Mouse (Mus musculus): ENCODE results near the gene Pi4kb. TPM values are rescaled to one million over a fixed set of nuclear protein-coding genes. Genes with fewer than 3 reads are reported as not detected.
"Not testable (repeated sequence)": the region's sequence is repeated elsewhere in the genome, so short reads cannot be mapped to it uniquely, and the experiment has no call there.

Gene Pi4kb
- polyA plus RNA-seq, 1 experiment from 2014 or later: 24.6 TPM

DNA sequence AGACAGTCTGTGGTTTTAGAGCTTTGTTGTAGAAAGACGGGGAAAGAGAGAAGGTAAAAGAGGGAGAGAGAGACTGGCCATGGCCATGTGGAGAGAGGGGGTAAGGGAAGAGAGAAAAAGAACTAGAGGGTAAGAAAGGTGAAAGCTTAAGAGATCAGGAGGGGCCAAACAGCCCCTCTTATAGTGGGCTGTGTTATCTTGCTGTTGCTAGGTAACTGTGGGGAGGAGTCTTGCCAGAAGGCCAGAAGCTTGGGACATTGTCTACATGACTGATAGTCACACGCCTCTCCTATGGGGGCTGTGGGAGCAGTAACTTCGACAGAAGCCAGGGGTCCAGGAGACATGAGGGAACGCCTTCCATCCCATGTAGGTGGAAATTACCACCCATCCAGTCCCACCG lies 50.7 kb downstream of the Pi4kb start:
- H3K9ac ChIP-seq: no peak overlapping the region
- ATAC-seq (replicated peaks): 0 out of 2 replicates have a peak, but pooled peaks have one; percentile 2
- no peaks in the 10 kb centered on the region for H3K4me1 ChIP-seq
- H3K36me3 ChIP-seq (replicated peaks): peaks cover 1% of the 10 kb centered on the region; the same call in 1 of the 2 replicates
- no peaks in the 10 kb centered on the region for H3K9me3 ChIP-seq
- H3K4me3 ChIP-seq: no peak overlapping the region
- H3K4me2 ChIP-seq: no peak overlapping the region
- H3K27ac ChIP-seq: no peak overlapping the region
- WGBS: 43% methylated on average over 5 of the region's 5 CpGs
- H3K27me3 ChIP-seq (replicated peaks): no peaks in the 10 kb centered on the region

DNA sequence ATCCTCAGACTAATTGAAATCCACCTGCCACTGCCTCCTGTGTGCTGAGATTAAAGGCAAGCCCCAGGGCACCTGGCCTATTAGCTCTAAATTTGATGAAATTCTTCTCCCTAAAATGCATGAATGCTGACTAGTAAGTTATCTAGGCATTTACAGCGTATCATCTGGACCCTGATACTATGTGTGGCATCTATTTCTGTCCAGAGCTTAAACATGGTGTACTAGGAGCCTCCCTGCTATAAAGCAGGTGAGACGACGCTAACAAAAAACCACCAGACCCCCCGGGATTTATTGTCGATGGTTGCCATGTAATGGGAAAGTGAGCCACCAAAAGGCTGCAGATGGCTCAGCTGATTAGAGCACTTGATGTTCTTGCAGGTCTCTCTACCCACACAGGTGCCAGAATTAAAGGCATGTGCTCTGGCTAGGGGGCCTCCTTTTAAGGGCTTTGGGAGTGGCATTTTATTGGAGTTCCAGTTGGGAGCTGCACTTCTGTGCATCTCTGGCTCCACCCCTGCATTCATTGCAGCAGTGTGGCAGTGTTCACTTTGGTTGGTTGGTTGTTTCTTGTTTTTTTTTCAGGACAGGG lies 52.6 kb downstream of the Pi4kb start:
- no peaks in the 10 kb centered on the region for H3K27me3 ChIP-seq (replicated peaks)
- H3K4me1 ChIP-seq: no peaks in the 10 kb centered on the region
- WGBS: 59% methylated on average over 5 of the region's 5 CpGs
- no peaks in the 10 kb centered on the region for H3K9me3 ChIP-seq
- no peak overlapping the region for H3K27ac ChIP-seq
- no peak for ATAC-seq (replicated peaks)
- H3K4me3 ChIP-seq: no peak overlapping the region
- no peak overlapping the region for H3K9ac ChIP-seq
- no peak overlapping the region for H3K4me2 ChIP-seq
- H3K36me3 ChIP-seq (replicated peaks): peaks cover 18% of the 10 kb centered on the region; the same call in 1 of the 2 replicates

DNA sequence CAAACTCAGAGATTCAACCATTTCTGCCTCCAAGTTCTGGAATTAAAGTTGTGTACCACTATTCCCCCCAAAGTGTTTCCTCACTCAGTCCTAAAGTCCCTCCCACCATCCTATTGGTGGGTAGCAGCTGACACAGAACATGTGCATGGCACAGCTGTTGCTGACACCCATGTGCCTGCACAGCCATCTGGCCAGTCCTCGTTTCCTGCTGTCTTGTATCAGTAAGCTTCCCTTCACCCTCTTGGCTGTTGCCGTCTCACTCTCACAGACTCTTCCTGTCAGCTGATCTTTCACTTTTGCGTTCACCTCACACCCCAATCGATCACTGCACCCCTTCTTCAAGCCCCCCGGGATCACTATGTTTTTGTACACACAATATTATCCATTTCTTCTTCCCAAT lies 53.2 kb downstream of the Pi4kb start:
- Histone ChIP-seq H3K9me3 (no peaks in the 10 kb centered on the region), H3K4me2 (no peak overlapping the region), H3K4me1 (no peaks in the 10 kb centered on the region), H3K4me3 (no peak overlapping the region), H3K27me3 (replicated peaks) (no peaks in the 10 kb centered on the region), H3K36me3 (replicated peaks) (peaks cover 22% of the 10 kb centered on the region), H3K27ac (no peak overlapping the region), H3K9ac (no peak overlapping the region)
- 0 out of 2 replicates have a peak, but pooled peaks have one; percentile 30 for ATAC-seq (replicated peaks)
- 65% methylated on average over 5 of the region's 5 CpGs for WGBS

DNA sequence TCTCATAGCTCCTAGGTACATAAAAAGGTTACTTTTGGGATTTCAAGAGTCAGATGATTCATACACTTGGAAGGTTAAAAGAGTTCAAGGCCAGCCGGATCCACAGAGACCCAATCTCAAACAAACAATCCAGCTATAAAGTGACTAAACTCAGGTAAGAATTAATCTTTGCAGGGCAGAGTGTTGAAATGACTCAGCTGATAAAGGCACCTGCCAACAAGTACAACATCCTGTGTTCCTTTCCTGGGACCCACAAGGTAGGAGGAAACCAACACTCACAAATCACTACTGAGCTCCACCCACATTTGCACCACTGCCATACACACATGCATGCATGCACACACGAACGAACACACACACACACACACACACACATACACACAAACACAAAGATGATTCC lies 54.1 kb downstream of the Pi4kb start:
- Histone ChIP-seq H3K9me3 (no peaks in the 10 kb centered on the region), H3K27ac (no peak overlapping the region), H3K4me3 (no peak overlapping the region), H3K36me3 (replicated peaks) (peaks cover 31% of the 10 kb centered on the region), H3K27me3 (replicated peaks) (no peaks in the 10 kb centered on the region), H3K4me1 (no peaks in the 10 kb centered on the region), H3K9ac (no peak overlapping the region), H3K4me2 (no peak overlapping the region)
- no peak for ATAC-seq (replicated peaks)
- 90% methylated on average over 3 of the region's 3 CpGs for WGBS

DNA sequence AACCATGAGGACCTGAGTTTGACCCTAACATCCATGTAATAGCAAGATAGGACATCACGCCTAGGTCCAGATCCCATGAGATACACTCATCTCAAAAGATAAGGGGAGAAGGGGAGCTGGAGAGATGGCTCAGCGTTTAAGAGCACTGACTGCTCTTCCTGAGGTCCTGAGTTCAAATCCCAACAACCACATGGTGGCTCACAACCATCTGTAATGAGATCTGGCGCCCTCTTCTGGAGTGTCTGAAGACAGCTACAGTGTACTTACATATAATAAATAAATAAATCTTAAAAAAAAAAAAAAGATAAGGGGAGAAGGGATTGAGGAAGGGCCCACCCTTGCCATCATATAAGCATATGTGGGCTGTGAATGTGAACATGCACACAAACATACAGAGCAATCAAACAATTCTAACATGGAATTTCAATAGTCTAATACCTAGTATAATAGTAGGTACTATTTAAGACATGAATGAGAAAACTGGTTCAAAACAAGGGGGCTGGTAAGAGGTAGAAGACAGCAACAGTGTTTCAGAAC lies 54.8 kb downstream of the Pi4kb start:
- not testable (repeated sequence) for H3K4me2 ChIP-seq; H3K9me3 ChIP-seq; H3K4me3 ChIP-seq; ATAC-seq (replicated peaks); H3K27me3 ChIP-seq (replicated peaks); H3K27ac ChIP-seq; H3K9ac ChIP-seq; H3K4me1 ChIP-seq
- 78% methylated on average over 3 of the region's 3 CpGs for WGBS
- H3K36me3 ChIP-seq (replicated peaks): peaks cover 36% of the 10 kb centered on the region

DNA sequence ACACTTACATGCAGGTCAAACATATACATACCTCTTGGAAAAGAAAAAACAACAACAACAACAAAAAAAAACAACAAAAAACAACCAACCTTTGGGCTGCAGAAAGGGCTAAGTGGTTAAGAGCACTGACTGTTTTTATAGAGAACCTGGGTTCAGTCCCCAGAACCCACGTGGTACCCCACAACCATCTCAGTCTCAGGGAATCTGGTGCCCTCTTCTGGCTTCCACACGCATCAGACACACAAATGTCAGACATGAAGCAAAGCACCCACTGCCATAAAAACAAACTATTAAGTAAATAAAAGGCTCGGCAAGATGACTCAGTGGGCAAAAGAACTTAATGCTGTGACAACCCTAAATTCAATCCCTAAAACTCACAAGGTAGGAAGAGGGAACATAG lies 55.4 kb downstream of the Pi4kb start:
- 73% methylated on average over 3 of the region's 3 CpGs for WGBS
- H3K4me1 ChIP-seq: no peaks in the 10 kb centered on the region
- H3K4me3 ChIP-seq: no peak overlapping the region
- H3K27me3 ChIP-seq (replicated peaks): no peaks in the 10 kb centered on the region
- ATAC-seq (replicated peaks): no peak
- peaks cover 42% of the 10 kb centered on the region for H3K36me3 ChIP-seq (replicated peaks)
- no peak overlapping the region for H3K4me2 ChIP-seq
- H3K9me3 ChIP-seq: no peaks in the 10 kb centered on the region
- no peak overlapping the region for H3K9ac ChIP-seq
- H3K27ac ChIP-seq: no peak overlapping the region

DNA sequence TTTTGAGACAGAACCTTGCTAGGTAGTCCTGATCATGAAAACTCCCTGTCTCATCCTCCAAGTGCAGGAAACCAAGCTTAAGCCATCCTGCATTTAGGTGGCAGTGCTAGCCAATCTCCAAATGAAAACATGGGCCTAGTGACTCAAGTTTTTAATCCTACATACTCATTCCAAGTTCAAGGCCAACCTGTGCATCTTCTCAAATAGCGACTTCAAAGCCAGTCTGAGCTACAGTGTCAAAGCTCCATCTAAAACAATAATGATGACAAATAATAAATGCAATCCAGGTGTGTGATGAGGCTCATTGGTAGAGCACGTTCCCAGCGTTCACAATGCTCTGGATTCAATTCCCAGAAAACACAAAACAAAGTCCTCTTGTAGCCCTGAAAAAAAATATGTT lies 67.1 kb downstream of the Pi4kb start:
- no peak overlapping the region for H3K27ac ChIP-seq
- H3K9me3 ChIP-seq: no peaks in the 10 kb centered on the region
- H3K4me3 ChIP-seq: peak overlapping the region; percentile 87
- peak overlapping the region; percentile 90 for H3K9ac ChIP-seq
- peak overlapping the region; percentile 63 for H3K4me2 ChIP-seq
- H3K27me3 ChIP-seq (replicated peaks): no peaks in the 10 kb centered on the region
- peaks cover 13% of the 10 kb centered on the region for H3K4me1 ChIP-seq
- ATAC-seq (replicated peaks): no peak
- 20% methylated on average over 3 of the region's 3 CpGs for WGBS
- H3K36me3 ChIP-seq (replicated peaks): peaks cover 3% of the 10 kb centered on the region; the same call in 1 of the 2 replicates

DNA sequence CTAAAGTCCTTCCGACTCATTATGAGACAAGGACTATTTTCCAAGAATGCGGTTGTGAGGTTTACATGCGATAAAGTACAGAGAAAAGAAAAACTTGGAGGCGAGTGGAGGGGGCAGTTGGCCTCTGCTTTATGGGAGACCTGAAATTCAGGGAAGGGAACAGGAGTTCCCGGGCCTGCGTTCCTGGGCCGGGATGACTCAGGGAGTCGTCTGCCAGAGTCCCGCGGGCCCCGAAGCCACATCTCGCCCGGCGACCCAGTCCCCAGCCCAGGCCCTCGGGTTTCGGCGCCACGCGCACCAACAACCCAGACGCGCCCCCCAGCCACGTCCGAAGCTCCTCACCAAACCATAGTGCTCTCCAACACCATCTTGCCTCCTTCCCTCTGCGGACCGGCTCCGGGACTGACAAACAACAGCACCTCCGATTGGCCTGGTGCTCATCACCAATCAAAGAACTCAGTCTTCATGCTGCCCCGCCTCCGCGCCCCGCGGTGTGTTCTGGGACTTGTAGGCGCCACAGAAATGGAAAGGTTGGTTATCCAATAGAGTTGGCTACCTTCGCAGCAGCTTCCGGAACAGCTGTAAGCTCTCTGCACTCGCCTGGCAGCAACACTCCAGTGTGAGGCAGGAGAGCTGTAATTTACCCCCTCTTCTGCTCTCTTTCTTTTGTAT lies 67.8 kb downstream of the Pi4kb start, which contains the start of gene Psmd4:
Psmd4 (minus strand) TSS at position 449 of the 672 bp plus-strand sequence.
- Histone ChIP-seq H3K27ac (peak within 1 kb of the TSS; percentile 72), H3K4me2 (peak within 1 kb of the TSS; percentile 63), H3K9ac (peak within 1 kb of the TSS; percentile 90), H3K4me1 (peaks cover 13% of the 10 kb centered on the region), H3K27me3 (replicated peaks) (no peaks in the 10 kb centered on the region), H3K9me3 (no peaks in the 10 kb centered on the region), H3K4me3 (peak within 1 kb of the TSS; percentile 87), H3K36me3 (replicated peaks) (peaks cover 3% of the 10 kb centered on the region; the same call in 1 of the 2 replicates)
- under 1% methylated on average over 36 of the region's 36 CpGs for WGBS
- ATAC-seq (replicated peaks): peak; percentile 100

DNA sequence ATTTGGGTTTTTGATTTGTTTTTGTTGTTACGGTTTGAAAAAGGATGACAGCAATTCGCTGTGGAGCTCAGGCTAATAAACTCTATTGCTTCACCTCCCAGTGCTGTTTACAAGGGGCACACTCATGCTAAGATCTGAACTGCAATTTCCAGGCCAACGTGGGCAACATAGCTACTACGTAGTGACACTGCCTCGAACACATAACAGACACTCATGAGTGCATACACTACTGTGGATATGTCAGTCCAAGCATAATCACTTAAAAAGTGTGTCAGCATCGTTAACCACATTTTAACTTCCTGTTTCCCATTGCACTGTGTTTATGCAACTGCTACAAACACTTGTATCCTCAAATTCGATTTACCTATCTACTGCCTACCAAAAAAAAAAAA lies 68.3 kb downstream of the Pi4kb start:
- Histone ChIP-seq H3K4me2 (peak overlapping the region; percentile 63), H3K4me3 (peak overlapping the region; percentile 87), H3K9ac (peak overlapping the region; percentile 19; the same call in 1 of the 2 replicates), H3K4me1 (peaks cover 13% of the 10 kb centered on the region), H3K27ac (peak overlapping the region; percentile 72), H3K9me3 (no peaks in the 10 kb centered on the region), H3K27me3 (replicated peaks) (no peaks in the 10 kb centered on the region), H3K36me3 (replicated peaks) (peaks cover 3% of the 10 kb centered on the region; the same call in 1 of the 2 replicates)
- 32% methylated on average over 7 of the region's 7 CpGs for WGBS
- peak; percentile 75 for ATAC-seq (replicated peaks)

DNA sequence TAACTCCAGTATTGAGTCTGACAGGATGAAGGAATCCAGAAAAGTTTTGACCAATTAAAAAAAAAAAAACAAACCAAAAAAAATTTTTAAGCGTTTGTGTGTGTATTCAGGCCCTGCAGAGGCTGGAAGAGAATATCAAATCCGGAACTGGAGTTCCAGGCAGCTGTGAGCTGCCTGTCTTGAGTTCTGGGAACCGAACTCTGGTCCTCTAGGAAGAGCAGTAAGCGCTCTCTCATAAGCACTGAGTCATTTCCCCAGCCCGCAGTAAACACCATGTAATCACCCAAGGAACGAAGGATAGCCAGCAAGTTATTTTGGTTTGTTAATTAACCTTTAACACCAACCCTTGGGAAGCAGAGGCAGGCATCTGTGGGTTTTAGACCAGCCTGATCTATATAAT lies 68.7 kb downstream of the Pi4kb start:
- ATAC-seq (replicated peaks): no peak
- H3K27ac ChIP-seq: no peak overlapping the region
- H3K36me3 ChIP-seq (replicated peaks): no peaks in the 10 kb centered on the region
- peaks cover 13% of the 10 kb centered on the region for H3K4me1 ChIP-seq
- no peaks in the 10 kb centered on the region for H3K9me3 ChIP-seq
- H3K27me3 ChIP-seq (replicated peaks): no peaks in the 10 kb centered on the region
- no peak overlapping the region for H3K4me3 ChIP-seq
- WGBS: 75% methylated on average over 6 of the region's 6 CpGs
- no peak overlapping the region for H3K9ac ChIP-seq
- H3K4me2 ChIP-seq: no peak overlapping the region

DNA sequence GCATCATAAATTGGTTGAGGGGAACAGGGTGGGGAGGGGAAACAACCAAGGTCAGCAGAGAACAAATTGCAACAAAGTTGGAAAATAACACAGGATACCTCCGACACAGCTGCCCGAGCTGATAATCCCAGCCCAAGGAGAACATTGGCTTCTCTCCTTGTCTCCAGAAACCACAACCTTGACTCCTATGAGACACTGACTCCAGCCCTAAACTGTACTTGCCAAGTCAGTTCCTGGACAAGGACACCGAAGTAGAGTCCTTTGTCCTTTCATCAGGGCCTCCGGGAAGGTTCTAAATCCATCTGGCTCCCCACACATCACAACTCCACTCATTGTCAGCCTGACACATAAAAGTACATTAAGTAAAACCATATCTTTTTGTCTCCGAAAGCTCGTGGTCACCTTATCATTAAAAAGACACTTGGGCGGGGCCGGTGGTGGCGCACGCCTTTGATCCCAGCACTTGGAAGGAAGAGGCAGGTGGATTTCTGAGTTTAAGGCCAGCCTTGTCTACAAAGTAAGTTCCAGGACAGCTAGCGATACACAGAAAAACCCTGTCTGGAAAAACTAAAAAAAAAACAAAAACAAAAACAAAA lies 72.0 kb downstream of the Pi4kb start:
- Histone ChIP-seq H3K4me2 (no peak overlapping the region), H3K4me1 (peaks cover 8% of the 10 kb centered on the region), H3K4me3 (no peak overlapping the region), H3K27ac (no peak overlapping the region), H3K36me3 (replicated peaks) (no peaks in the 10 kb centered on the region), H3K9ac (no peak overlapping the region), H3K27me3 (replicated peaks) (no peaks in the 10 kb centered on the region), H3K9me3 (no peaks in the 10 kb centered on the region)
- 87% methylated on average over 11 of the region's 11 CpGs for WGBS
- ATAC-seq (replicated peaks): no peak

DNA sequence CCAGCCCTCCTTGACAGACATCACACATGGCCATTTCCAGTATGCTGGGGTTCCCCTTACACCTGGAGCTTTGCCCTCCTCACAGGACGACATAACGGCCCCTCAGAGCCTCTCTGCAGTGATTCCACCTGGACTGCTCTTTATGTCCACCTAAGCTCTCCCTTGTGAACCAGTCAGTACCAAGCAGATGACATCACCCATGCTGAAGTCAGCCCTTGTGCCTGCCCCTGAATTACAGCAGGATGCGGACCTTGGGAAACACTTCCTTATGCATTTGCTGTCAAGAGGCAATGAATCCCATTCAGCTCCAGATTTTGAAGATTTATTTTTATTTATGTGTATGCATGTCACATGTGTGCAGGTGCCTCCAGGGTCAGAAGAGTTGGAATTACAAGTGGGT lies 73.4 kb downstream of the Pi4kb start:
- no peak overlapping the region for H3K9ac ChIP-seq
- peaks cover under 1% of the 10 kb centered on the region for H3K4me1 ChIP-seq
- H3K4me2 ChIP-seq: no peak overlapping the region
- H3K4me3 ChIP-seq: no peak overlapping the region
- WGBS: 75% methylated on average over 3 of the region's 3 CpGs
- H3K9me3 ChIP-seq: no peaks in the 10 kb centered on the region
- no peak for ATAC-seq (replicated peaks)
- no peaks in the 10 kb centered on the region for H3K27me3 ChIP-seq (replicated peaks)
- no peaks in the 10 kb centered on the region for H3K36me3 ChIP-seq (replicated peaks)
- H3K27ac ChIP-seq: no peak overlapping the region

Measured in midbrain, embryonic 15.5 days (tissue).